Mouse (Mus musculus) stomach, embryonic 15.5 days (tissue): Measurements from ENCODE around the gene Gimap8. TPM values are rescaled to one million over a fixed set of nuclear protein-coding genes. Genes with fewer than 3 reads are reported as not detected.
"Not testable (repeated sequence)": the region's sequence is repeated elsewhere in the genome, so short reads cannot be mapped to it uniquely, and the experiment has no call there.

ENCODE experiments used
- ATAC-seq: fragments of 200-750 bp; cut with Nextera tagmentation; 2 replicates; pipeline ENCODE4 v1.8.0; 2017; ENCODE audit warnings: low read depth, moderate number of reproducible peaks, moderate TSS enrichment; ENCODE audit not compliant: insufficient read depth, low FRiP score
- H3K27ac ChIP-seq: fragments of 300-500 bp; sonication (generic); 2 replicates; pipeline ENCODE4 v1.5.1; 2015; ENCODE audit warnings: mild to moderate bottlenecking, inconsistent platforms
- H3K27me3 ChIP-seq: fragments of 300-500 bp; sonication (generic); replicated peaks from 2 replicates; pipeline ENCODE4 v1.6.1; 2015; ENCODE audit warnings: inconsistent platforms
- H3K36me3 ChIP-seq: fragments of 300-500 bp; sonication (generic); 2 replicates; pipeline ENCODE4 v1.6.1; 2015; ENCODE audit warnings: inconsistent platforms
- H3K4me1 ChIP-seq: fragments of 300-500 bp; sonication (generic); 2 replicates; pipeline ENCODE4 v1.6.1; 2015; ENCODE audit warnings: inconsistent platforms
- H3K4me2 ChIP-seq: fragments of 300-500 bp; sonication (generic); 2 replicates; pipeline ENCODE4 v1.6.1; 2015; ENCODE audit warnings: mild to moderate bottlenecking, inconsistent platforms
- H3K4me3 ChIP-seq: fragments of 300-500 bp; sonication (generic); replicated peaks from 2 replicates; pipeline ENCODE4 v1.5.1; 2015; ENCODE audit warnings: inconsistent platforms
- H3K9ac ChIP-seq: fragments of 300-500 bp; sonication (generic); 2 replicates; pipeline ENCODE4 v1.6.1; 2015; ENCODE audit warnings: inconsistent platforms
- H3K9me3 ChIP-seq: fragments of 300-500 bp; sonication (generic); 2 replicates; pipeline ENCODE4 v1.6.1; 2016; ENCODE audit warnings: inconsistent platforms
- WGBS: fragments of 180-500 bp; shearing (Covaris S2); methylation state at CpG from one replicate; pipeline ENCODE4 v1.1.7; 2015; 5-methylcytosine and 5-hydroxymethylcytosine counted together
- polyA plus RNA-seq: library from polyadenylated mRNA; unstranded; fragments of >200 nt; fragmentation: Nextera tagmentation; extraction: Ambion mirVana; gene quantifications from 2 replicates; pipeline ENCODE4 v1.2.1, GENCODE M21; 2015

Gene Gimap8
- 1.5 and 1.6 TPM in 2 replicates for polyA plus RNA-seq

DNA sequence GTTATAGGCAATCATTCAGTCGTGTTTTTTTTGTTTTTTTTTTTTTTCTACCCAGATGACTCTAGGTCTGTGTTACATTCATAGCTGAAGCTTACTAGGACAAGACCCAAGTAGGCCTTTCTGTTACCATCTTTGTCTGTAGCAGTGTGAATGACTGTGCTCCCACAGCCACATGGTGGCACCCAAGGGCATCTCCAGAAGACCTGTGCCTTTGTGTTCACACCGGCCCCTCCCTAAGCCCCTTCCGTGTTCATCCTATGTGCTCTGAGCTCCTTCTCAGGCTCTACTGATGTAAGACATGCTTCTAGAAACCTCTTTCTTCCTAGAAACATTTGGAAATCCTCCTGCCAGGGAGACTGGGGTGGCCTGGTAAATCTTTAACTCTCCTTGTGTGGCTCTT is at the start of gene Gimap8:
Gene Gimap8 (plus strand): TSS at position 240 of the 400 bp plus-strand sequence.
- no peak for ATAC-seq
- peak within 1 kb of the TSS; percentile 13; the same call in 1 of the 2 replicates for H3K4me2 ChIP-seq
- no peak within 1 kb of the TSS for H3K27ac ChIP-seq
- H3K9ac ChIP-seq: no peak within 1 kb of the TSS
- 39% methylated on average over 3 of the region's 3 CpGs for WGBS
- no peaks in the 10 kb centered on the region for H3K4me1 ChIP-seq
- H3K4me3 ChIP-seq: no peak within 1 kb of the TSS
- no peaks in the 10 kb centered on the region for H3K9me3 ChIP-seq
- no peaks in the 10 kb centered on the region for H3K36me3 ChIP-seq
- no peaks in the 10 kb centered on the region for H3K27me3 ChIP-seq

DNA sequence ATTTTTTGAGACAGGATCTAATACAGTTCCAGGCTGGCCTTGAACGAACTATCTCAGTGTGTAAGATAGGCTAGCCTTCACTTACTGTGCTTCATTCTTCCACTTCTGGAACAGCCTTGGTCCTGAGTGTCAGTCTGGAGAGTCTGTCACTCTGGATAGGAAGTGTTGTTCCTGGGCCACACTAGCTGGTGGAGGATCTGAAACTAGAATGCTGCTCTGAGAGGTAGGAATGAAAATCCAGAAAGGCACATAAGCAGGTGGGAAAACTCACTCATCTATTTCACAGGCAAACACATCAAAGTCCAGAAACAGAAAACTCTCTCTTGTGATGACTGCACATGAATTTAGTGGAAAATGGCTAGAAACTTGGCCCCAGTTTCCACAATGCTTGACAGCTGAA is 46.4 kb upstream of the Gimap8 start:
- no peaks in the 10 kb centered on the region for H3K27me3 ChIP-seq
- 89% methylated on average over 1 of the region's 1 CpGs for WGBS
- peaks cover 48% of the 10 kb centered on the region for H3K36me3 ChIP-seq
- H3K27ac ChIP-seq: no peak overlapping the region
- no peaks in the 10 kb centered on the region; the same call in 1 of the 2 replicates for H3K9me3 ChIP-seq
- H3K4me1 ChIP-seq: 0 out of 2 replicates have a peak, but pooled peaks cover 6% of the 10 kb centered on the region
- H3K4me2 ChIP-seq: no peak overlapping the region
- no peak overlapping the region for H3K9ac ChIP-seq
- no peak overlapping the region for H3K4me3 ChIP-seq
- ATAC-seq: no peak

DNA sequence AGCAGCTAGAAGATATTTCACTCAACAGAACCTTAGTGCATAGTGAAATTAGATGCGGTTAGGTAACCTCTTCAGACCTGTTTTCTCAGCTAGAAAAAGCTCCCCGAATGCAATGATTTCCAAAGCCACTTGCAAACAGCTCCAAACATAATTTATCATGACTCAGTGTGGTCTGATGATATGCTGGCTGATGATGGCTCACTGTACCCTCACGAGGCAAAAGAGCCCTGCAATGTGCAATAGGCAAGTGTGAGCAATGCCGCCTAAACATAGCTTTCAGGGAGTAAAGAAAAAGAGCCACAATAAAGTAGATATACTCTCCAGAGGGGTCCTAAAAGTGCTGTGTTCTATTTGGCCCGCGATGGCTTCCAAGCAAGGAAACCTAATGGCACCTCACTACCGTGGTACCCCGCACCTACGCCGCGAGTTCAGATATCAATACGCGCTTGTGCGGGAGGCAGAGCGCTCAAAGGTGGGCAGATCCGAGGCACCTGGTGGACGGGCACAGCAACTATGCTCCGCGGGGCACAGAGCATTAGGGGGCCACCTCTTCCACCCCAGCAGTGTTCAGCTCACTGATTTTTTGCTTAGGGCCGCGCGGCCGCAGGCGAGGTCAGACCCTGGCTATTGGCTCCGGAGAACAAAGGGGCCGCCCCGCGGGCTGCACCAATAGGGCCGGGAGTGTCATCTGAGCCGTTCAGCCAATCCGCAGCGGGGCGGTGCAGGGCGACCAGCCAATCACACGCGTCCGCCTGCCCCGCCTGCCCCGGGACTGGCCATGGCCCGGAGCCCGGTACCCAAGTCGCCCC is 45.6 kb upstream of the Gimap8 start, which contains the start of gene Zfp775:
Gene Zfp775 (plus strand): TSS at position 793 of the 809 bp plus-strand sequence.
- peak; percentile 98 for ATAC-seq
- peak within 1 kb of the TSS; percentile 94 for H3K4me2 ChIP-seq
- WGBS: 4% methylated on average over 42 of the region's 42 CpGs

DNA sequence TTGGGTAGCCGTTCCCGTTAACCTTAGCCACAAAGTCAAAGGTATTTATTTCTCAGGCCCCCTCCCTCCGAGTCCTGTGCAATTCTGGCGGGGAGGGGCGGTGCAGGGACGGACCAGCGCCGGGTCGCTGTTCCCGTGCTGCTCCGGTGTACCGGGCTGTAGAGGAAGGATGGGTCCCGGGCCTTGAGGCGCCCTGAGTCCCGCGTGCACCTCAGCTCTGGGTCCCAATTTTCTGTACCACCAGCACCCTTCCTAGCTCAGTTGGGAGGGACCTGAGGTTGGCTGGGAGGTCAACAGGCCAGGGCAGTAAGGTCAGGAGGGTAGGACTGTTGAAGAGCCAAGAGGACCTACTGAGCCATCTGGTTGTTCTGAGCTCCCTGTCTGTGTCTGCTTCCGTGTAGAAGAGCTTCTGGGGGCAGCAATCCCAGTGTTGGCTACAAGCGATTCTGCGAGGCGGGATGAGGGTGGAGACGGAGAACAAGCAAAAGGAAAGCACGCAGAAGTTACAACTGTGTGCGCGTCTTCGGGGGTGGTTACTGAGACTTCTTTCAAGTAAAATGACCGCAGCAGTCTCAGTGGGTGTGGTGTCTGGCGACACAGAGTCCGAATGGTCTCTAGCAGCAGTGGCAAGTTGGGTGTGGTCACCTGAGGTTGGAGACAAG is 44.8 kb upstream of the Gimap8 start:
- H3K4me2 ChIP-seq: peak overlapping the region; percentile 94
- H3K27ac ChIP-seq: peak overlapping the region; percentile 73
- 0 out of 2 replicates have a peak, but pooled peaks cover 6% of the 10 kb centered on the region for H3K4me1 ChIP-seq
- peak overlapping the region; percentile 60 for H3K4me3 ChIP-seq
- peak; percentile 65; the same call in 1 of the 2 replicates for ATAC-seq
- H3K9ac ChIP-seq: peak overlapping the region; percentile 38
- H3K36me3 ChIP-seq: peaks cover 33% of the 10 kb centered on the region
- under 1% methylated on average over 27 of the region's 28 CpGs for WGBS
- no peaks in the 10 kb centered on the region for H3K27me3 ChIP-seq
- H3K9me3 ChIP-seq: no peaks in the 10 kb centered on the region

More for the DNA sequence above, 45.6 kb upstream of the Gimap8 start, which contains the start of gene Zfp775:
- Histone ChIP-seq H3K4me3 (peak within 1 kb of the TSS; percentile 60), H3K4me1 (0 out of 2 replicates have a peak, but pooled peaks cover 6% of the 10 kb centered on the region), H3K9me3 (no peaks in the 10 kb centered on the region; the same call in 1 of the 2 replicates), H3K27ac (peak within 1 kb of the TSS; percentile 73), H3K27me3 (no peaks in the 10 kb centered on the region), H3K9ac (peak within 1 kb of the TSS; percentile 38), H3K36me3 (peaks cover 41% of the 10 kb centered on the region)

DNA sequence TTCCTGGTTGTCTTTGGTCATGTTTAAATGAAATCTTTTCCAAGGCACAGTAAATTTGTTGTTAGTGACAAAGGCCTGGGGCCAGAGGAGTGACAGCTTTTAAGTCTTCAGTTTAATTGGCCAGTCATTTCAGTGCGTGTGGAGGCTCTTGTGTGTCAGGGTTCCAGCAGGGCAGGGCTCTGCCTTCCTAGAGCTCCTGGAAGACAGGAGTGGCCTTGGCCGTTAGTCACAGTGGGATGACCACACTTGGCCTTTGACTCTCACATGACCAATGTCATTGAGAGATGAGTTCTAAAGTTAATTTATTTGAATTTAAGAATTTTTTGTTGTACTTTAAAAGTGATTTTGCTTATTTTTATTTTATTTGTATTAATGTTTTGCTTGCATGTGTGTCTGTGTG is 38.9 kb upstream of the Gimap8 start:
- Histone ChIP-seq H3K27me3 (no peaks in the 10 kb centered on the region), H3K27ac (no peak overlapping the region), H3K4me1 (no peaks in the 10 kb centered on the region), H3K9ac (no peak overlapping the region), H3K4me2 (no peak overlapping the region), H3K4me3 (no peak overlapping the region), H3K36me3 (0 out of 2 replicates have a peak, but pooled peaks cover 2% of the 10 kb centered on the region), H3K9me3 (no peaks in the 10 kb centered on the region)
- 80% methylated on average over 2 of the region's 2 CpGs for WGBS
- no peak for ATAC-seq

DNA sequence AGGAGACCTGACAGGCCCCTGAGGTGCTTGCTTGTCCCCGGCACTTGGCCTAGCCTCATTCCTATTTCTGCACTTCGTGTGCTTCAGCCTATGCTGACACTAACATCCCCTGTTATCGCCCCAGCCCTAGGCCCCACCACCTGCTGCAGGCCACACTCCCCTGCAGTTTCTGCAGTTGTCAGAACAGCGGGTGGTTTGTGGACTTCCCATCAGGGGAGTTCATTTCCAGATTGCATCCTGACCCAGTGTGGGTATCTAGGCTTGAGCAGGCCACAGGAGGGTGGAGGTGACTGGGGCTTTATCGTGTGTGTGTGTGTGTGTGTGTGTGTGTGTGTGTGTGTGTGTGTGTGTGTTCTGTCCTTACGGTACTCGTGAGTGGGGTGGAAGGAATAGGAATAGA is 37.5 kb upstream of the Gimap8 start:
- no peaks in the 10 kb centered on the region for H3K4me1 ChIP-seq
- no peaks in the 10 kb centered on the region for H3K9me3 ChIP-seq
- WGBS: 76% methylated on average over 7 of the region's 7 CpGs
- H3K4me3 ChIP-seq: no peak overlapping the region
- no peak for ATAC-seq
- no peaks in the 10 kb centered on the region for H3K27me3 ChIP-seq
- no peak overlapping the region for H3K27ac ChIP-seq
- no peak overlapping the region for H3K9ac ChIP-seq
- no peak overlapping the region for H3K4me2 ChIP-seq
- peaks cover 11% of the 10 kb centered on the region; the same call in 1 of the 2 replicates for H3K36me3 ChIP-seq

DNA sequence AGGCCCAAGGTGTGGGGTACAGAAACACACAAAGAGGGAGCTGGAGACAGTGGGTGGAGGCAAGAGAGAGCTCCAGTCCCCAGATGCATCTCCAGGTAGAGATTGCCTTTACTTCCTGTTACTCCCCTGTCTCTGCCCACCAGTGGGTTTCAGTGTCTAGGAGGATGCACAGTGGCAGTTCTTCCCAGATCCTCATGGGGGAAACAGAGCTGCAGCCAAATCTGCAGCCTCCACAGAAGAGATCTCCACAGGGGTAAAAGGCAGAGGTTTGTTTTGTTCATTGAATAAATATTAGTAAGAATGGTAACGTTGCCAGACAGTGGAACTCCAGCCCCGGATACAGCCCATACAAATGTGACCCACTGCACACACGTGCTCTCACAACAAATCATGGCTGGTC is 36.4 kb upstream of the Gimap8 start:
- ATAC-seq: no peak
- 43% methylated on average over 3 of the region's 3 CpGs for WGBS

DNA sequence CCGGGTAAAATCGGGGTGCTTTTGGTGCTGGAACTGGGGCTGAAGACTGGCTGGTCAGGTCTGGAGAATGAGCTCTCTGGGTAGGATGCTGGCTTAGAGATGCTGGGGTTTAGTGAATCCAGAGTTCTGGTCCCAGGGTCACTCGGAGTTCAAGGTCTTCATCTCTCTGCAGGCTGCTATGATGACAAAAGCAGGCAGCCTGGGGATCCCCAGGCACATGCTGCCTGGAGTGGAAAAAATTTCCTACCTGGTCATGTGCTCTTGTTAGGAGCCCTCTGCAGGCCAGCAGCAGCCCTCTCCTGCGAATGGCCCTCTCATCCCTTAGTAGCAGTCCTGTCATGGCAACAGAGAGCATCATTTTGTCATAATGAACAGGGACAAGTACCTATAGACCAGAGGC is 33.6 kb upstream of the Gimap8 start:
- Histone ChIP-seq H3K4me3 (no peak overlapping the region), H3K9ac (no peak overlapping the region), H3K27me3 (no peaks in the 10 kb centered on the region), H3K9me3 (no peaks in the 10 kb centered on the region), H3K27ac (no peak overlapping the region), H3K4me1 (no peaks in the 10 kb centered on the region), H3K36me3 (peaks cover 11% of the 10 kb centered on the region; the same call in 1 of the 2 replicates), H3K4me2 (no peak overlapping the region)
- WGBS: 91% methylated on average over 4 of the region's 4 CpGs
- ATAC-seq: no peak

More for the DNA sequence above, 36.4 kb upstream of the Gimap8 start:
- H3K36me3 ChIP-seq: peaks cover 11% of the 10 kb centered on the region; the same call in 1 of the 2 replicates
- no peak overlapping the region for H3K4me3 ChIP-seq
- H3K9ac ChIP-seq: no peak overlapping the region
- H3K27ac ChIP-seq: no peak overlapping the region
- H3K4me1 ChIP-seq: no peaks in the 10 kb centered on the region
- H3K9me3 ChIP-seq: no peaks in the 10 kb centered on the region
- H3K4me2 ChIP-seq: no peak overlapping the region
- H3K27me3 ChIP-seq: no peaks in the 10 kb centered on the region

DNA sequence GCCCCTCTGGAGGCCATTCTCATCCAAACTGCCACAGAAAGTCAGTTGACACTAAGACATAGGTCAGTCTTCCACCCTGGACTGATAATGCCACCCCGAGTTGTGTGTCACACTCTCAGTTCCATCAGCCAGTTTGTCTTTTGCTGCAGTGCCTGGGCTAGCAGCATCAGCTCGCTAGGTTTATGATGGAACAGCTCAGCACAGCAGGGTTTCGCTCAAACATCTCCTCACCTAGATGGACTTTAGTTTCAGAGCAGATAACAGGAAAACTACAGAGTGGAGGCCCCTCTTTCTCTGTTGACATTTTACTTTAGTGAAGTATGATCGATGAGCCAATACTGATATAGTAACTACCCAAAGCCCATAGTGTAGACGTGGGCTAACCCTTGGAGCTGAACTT is 32.3 kb upstream of the Gimap8 start:
- Histone ChIP-seq H3K4me1 (no peaks in the 10 kb centered on the region), H3K4me3 (no peak overlapping the region), H3K9ac (no peak overlapping the region), H3K27me3 (no peaks in the 10 kb centered on the region), H3K9me3 (no peaks in the 10 kb centered on the region), H3K36me3 (peaks cover 15% of the 10 kb centered on the region; the same call in 1 of the 2 replicates), H3K4me2 (no peak overlapping the region), H3K27ac (no peak overlapping the region)
- 86% methylated on average over 5 of the region's 5 CpGs for WGBS
- no peak for ATAC-seq

DNA sequence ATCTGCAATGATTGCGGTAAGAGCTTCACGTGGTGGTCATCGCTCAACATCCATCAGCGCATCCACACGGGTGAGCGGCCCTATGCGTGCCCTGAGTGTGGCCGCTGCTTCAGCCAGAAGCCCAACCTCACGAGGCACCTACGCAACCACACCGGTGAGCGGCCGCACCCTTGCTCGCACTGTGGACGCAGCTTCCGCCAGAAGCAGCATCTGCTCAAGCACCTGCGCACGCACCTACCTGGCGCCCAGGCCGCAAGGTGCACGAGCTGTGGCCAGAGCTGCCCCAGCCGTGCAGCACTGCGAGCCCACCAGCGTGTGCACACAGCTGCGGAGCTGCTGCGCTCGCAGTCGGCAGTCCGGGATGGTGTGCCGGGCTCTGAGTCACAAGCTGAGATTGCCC is 27.0 kb upstream of the Gimap8 start:
- 92% methylated on average over 30 of the region's 30 CpGs for WGBS
- no peaks in the 10 kb centered on the region for H3K27me3 ChIP-seq
- no peaks in the 10 kb centered on the region for H3K4me1 ChIP-seq
- no peak overlapping the region for H3K27ac ChIP-seq
- H3K9ac ChIP-seq: no peak overlapping the region
- no peak overlapping the region for H3K4me3 ChIP-seq
- no peak overlapping the region for H3K4me2 ChIP-seq
- no peak for ATAC-seq
- no peaks in the 10 kb centered on the region for H3K9me3 ChIP-seq
- peaks cover 14% of the 10 kb centered on the region; the same call in 1 of the 2 replicates for H3K36me3 ChIP-seq

DNA sequence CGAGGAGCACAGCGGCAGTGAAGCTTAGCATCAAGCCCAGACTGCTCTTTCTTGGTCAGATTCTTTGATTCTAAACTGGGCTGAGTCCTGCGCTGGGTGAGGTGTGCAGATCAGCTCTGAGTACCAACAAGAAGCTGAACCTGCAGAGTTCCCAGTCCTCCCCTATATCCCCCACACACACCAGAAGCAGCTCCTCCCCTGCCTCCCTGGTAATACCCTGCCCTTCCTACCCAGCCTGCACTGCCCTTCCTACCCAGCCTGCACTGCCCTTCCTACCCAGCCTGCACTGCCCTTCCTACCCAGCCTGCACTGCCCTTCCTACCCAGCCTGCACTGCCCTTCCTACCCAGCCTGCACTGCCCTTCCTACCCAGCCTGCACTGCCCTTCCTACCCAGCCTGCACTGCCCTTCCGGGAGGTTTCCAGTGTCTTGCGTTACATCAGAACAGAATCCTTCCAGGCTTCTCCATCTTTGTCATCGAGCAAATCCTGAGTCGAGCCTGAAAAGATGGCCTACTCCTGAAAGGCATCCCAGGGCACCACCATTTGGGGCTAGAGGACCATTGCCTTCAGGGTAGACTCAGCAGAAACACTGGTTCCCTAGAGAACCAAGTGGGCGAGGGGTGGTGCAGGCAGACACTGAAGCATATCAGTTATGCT is 24.7 kb upstream of the Gimap8 start:
- not testable (repeated sequence) for H3K9me3 ChIP-seq, H3K9ac ChIP-seq, ATAC-seq, H3K4me2 ChIP-seq, H3K27ac ChIP-seq, H3K27me3 ChIP-seq, H3K4me1 ChIP-seq, H3K4me3 ChIP-seq
- 89% methylated on average over 8 of the region's 8 CpGs for WGBS
- H3K36me3 ChIP-seq: peaks cover 14% of the 10 kb centered on the region; the same call in 1 of the 2 replicates
